Mouse (Mus musculus) liver, postnatal 0 days (tissue): Measurements from ENCODE around the gene Gmip.

Experiments
- CTCF ChIP-seq: sonication (generic); IDR thresholded peaks from 2 replicates; pipeline ENCODE4 v1.5.1; 2016; ENCODE audit warnings: antibody characterized with exemption, low read depth
- EP300 ChIP-seq: IDR thresholded peaks from 2 replicates; pipeline ENCODE4 v1.6.1; 2016; ENCODE audit warnings: antibody characterized with exemption, low read depth, mild to moderate bottlenecking

DNA sequence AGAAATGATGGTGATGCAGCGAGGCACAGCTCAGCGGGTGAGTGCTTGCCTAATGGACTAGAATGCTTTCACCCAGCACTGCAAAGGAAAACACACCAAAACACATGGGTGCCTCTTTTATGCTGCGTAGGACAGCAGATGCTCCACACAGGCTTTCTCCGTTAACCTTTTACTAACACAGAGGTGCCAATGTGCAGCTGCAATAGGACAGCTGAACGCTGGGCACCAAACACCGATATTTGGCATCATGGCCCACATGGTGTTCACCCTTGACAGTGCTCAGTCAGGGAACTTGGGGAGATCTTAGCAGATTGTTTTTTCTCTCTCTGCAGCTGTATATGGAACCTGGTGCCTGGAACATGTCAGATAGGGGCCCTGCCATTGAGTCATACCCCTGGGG, 13.6 kb upstream of the Gmip start:
- TF ChIP-seq CTCF: no peak
- no peak for TF ChIP-seq EP300
